In genomic region chr1:62795307-62796037, GRCm38 (mm10) we compare ENCODE assay signal across 8 mouse cellular contexts.
DNase-seq lines count a peak whose midpoint lies in the region; ATAC-seq lines count a peak whose summit lies in the region.

No protein-coding gene starts in this region.

- H3K4me1 ChIP-seq in heart, embryonic 10.5 days: peaks cover 16% of the 10 kb centered on the region
- peaks cover 18% of the 10 kb centered on the region for H3K4me1 ChIP-seq in liver, embryonic 15.5 days (replicated peaks)

- peak overlapping the region; percentile 61 for H3K4me2 ChIP-seq in liver, embryonic 15.5 days

- H3K27ac ChIP-seq in heart, embryonic 10.5 days: peak overlapping the region; percentile 86
- no peak overlapping the region for H3K27ac ChIP-seq in liver, embryonic 15.5 days (replicated peaks)

- peak overlapping the region; percentile 59 for H3K4me3 ChIP-seq in heart, embryonic 10.5 days
- H3K4me3 ChIP-seq in liver, embryonic 15.5 days (replicated peaks): peak overlapping the region; percentile 37

- ATAC-seq in liver, embryonic 15.5 days (ENCODE audit: insufficient read depth): no peak

- H3K27me3 ChIP-seq in heart, embryonic 10.5 days (ENCODE audit: insufficient read depth, poor library complexity, severe bottlenecking): no peaks in the 10 kb centered on the region
- peaks cover 14% of the 10 kb centered on the region for H3K27me3 ChIP-seq in liver, embryonic 15.5 days

- intact Hi-C loops in heart, postnatal 25 days (cut with DNase I): no loop called here

- no peak overlapping the region for H3K9ac ChIP-seq in liver, embryonic 15.5 days

- peak; percentile 86 for DNase-seq in heart, embryonic 10.5 days (ENCODE audit: low spot score)
- DNase-seq in heart, postnatal 25 days (ENCODE audit: low spot score): no peak
- peak; percentile 68 for DNase-seq in adrenal gland, postnatal 25 days
- DNase-seq in gastrocnemius, postnatal 25 days: peak; percentile 19
- peak; percentile 40 to 67 for DNase-seq in kidney, adult 8-10 months
- DNase-seq in neural tube, embryonic 10.5 days (ENCODE audit: extremely low spot score, low spot score): peak; percentile 72
- DNase-seq in testis, postnatal 14 days (ENCODE audit: low spot score): peak; percentile 43

- no peaks in the 10 kb centered on the region for H3K9me3 ChIP-seq in heart, embryonic 10.5 days
- H3K9me3 ChIP-seq in liver, embryonic 15.5 days (replicated peaks): no peaks in the 10 kb centered on the region

- H3K36me3 ChIP-seq in heart, embryonic 10.5 days: no peaks in the 10 kb centered on the region
- no peaks in the 10 kb centered on the region for H3K36me3 ChIP-seq in liver, embryonic 15.5 days (replicated peaks)

- WGBS in heart, embryonic 10.5 days: 22% methylated on average over 28 of the region's 28 CpGs
- 33% methylated on average over 28 of the region's 28 CpGs for WGBS in liver, embryonic 15.5 days (ENCODE audit: insufficient replicate concordance)
